Mouse (Mus musculus) left cerebral cortex, postnatal 25 days (tissue): ENCODE data around the gene Egr2. TPM values are rescaled to one million over a fixed set of nuclear protein-coding genes. Genes with fewer than 3 reads are reported as not detected.
A peak's percentile ranks its signal among the peaks of the same experiment; 100 is the strongest.

Source experiments
- DNase-seq, 2 experiments: peaks; one replicate each; pipeline ENCODE4 v3.0.0; 2022; ENCODE audit warnings: low spot score in 2 of 2, mixed read lengths in 1 of 2
- intact Hi-C: fragments of 180-260 bp; cut with DNase I; formaldehyde crosslinking; loops from one replicate; pipeline ENCODE4 v1.15.1; 2025
- total RNA-seq, 2 experiments: library from RNA; stranded (reverse); gene quantifications; 2 replicates each; pipeline ENCODE4 v1.2.3; 2021

Gene Egr2
- total RNA-seq, 2 experiments from 2014 or later: 13.8 to 15.7 TPM

DNA sequence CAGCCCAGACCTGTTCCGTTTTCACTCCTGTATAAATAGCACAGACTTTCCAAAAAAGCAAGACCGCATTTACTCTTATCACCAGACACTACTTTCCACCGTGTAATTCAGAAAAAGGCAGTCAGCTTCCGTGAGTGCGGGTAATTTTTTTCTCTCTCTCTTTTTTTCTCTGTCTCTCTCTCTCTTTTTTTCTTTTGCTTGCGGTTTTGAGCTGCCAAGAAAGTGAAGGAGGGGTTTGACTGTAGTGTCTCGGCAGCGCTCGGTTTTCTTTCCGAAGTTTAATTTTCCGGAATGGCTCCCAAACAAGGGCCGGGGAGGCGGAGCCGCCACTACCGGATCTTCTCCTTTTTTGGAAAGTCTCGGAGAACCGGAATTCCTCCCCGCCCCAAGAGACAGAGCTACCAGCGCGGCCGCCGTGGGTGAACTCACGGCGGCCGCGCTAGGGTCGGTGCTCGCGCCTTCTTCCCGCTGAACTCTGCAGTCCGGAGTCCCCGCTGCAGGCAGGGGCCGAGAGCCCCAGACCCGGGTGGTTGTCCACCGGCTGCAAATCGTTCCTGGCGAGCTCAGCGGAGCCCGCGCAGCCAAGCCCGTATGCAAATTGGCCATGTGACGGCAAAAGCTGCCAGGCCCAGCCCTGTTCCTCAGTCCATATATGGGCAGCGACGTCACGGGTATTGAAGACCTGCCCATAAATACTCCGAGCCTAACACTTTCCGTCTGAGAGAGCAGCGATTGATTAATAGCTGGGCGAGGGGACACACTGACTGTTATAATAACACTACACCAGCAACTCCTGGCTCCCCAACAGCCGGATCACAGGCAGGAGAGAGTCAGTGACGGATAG lies 2.1 kb downstream of the Egr2 start:
- peak; percentile 89 to 96 for DNase-seq
- intact Hi-C loops: loop anchor here (2.0 kb wide), 4 partner anchors 55 to 321 kb away; no protein-coding TSS in a partner anchor

DNA sequence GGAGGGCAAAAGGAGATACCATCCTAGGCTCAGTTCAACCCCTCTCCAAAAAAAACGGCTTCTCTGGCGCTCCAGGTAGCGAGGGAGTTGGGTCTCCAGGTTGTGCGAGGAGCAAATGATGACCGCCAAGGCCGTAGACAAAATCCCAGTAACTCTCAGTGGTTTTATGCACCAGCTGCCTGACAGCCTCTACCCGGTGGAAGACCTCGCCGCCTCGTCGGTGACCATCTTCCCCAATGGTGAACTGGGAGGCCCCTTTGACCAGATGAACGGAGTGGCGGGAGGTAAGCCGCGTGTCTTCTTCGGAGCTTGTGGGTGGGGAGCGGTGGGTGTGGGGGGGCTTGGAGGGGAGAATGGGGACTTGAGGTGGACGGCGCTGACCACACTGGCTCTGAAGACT lies 2.8 kb downstream of the Egr2 start:
- no peak for DNase-seq
- intact Hi-C loops: no loop called here

- intact Hi-C loops: no loop called here
- peak in 1 of 2 experiments; percentile 30 for DNase-seq
Observed at GRCm38 (mm10) chr10:67538585-67539400, 3.5 kb downstream of the Egr2 start.

- no peak for DNase-seq
- intact Hi-C loops: no loop called here
Observed at GRCm38 (mm10) chr10:67539401-67539730, 4.1 kb downstream of the Egr2 start.

- intact Hi-C loops: no loop called here
- DNase-seq: no peak
Observed at GRCm38 (mm10) chr10:67540591-67540990, 5.3 kb downstream of the Egr2 start.

DNA sequence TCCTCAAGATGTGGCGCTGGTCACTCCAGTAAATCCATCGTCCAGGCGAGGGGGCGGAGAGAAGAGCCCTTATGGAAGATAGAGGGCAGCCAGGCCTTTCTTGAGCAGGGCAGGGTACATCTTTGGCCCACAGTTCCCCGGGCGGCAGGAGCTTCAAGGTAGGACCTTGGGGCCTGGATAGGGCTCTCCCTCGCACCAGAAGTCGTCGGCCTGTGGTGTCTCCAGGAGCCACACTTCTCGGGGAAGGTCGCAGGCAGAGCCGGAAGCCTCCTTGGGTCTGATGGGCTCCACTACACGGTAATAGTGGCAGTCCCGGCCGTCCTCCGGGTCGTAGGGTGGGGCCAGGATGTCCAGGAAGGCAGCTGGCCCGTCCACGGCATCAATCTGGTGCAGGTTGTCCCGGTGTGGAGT lies 12.6 kb downstream of the Egr2 start:
- DNase-seq: no peak
- intact Hi-C loops: no loop called here

DNA sequence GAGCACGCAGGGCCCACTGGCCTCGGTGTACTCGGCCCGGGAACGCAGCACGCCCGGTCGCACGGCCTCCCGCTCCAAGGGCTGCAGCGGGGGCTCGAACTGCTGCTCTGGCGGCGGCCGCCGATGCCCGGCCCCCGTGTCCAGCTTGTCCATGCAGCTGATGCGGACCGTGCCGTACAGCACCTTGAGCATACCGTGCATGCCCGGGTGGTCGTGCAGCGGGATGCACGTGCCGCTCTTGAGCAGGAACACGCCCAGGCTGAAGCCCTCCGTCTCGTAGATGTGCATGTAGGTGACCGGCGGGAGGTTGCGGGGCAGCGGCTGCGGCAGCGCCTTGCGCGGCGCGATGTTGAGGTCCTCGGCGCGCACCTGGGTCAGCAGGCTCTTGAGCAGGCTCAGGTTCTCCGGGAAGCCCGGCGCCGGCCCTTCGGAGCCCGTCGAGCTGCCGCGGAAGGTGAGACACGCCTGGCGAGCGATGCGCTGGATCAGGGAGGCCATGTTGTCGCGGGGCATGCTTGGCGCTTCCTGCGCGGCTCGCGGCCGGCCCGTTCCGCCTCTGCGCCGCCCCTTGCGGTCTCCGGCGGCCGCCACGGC lies 13.1 kb downstream of the Egr2 start:
- no peak for DNase-seq
- intact Hi-C loops: no loop called here

DNA sequence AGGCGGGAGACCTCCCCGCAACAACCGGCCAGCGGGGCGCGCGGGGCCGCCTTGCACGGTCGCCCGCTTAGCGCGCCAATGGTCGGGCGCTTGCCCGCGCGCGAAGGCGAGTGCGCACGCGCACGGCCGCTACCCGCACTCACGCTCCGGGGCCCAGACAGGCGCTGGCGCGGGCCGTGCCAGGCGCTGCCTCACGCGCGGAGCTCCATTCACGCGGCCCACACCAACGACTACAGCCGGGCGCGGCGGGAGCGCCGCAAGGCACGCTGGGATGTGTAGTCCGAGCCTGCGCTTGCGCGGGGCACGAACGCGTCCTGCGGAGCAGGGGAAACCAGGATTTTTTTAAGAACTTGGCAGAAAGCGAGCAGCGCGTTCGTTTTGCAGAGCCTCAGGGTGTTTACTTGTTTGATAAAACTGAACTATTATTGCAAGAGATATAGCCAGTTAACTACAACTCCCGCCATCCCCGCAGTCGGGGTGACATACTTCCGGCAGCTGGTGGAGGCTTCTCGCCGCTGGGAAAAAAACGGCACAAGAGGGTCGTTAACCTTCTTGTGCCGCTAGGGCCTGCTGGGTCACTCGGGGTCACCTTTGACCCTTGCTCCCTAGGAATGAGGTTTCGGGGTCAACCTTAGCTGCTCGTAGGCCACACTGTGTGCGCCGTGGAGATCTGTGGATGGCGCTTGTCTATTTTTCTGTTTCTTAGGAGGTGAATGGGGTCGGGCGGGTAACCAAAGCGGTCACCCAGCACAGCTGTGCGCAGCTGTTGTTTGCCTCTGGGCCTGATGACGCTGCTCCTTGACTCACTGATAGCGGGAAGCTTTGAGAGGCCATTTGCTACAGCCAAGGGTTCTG lies 13.8 kb downstream of the Egr2 start, which contains the start of gene Ado:
Ado (minus strand) TSS at position 79 of the 855 bp plus-strand sequence.
- intact Hi-C loops: no loop called here

GRCm38 (mm10) chr10:67558053-67558452 lies 22.8 kb downstream of the Egr2 start:
- intact Hi-C loops: no loop called here
- DNase-seq: peak in 1 of 2 experiments; percentile 47

More for the DNA sequence above, 13.8 kb downstream of the Egr2 start, which contains the start of gene Ado:
- peak; percentile 97 to 98 for DNase-seq

DNA sequence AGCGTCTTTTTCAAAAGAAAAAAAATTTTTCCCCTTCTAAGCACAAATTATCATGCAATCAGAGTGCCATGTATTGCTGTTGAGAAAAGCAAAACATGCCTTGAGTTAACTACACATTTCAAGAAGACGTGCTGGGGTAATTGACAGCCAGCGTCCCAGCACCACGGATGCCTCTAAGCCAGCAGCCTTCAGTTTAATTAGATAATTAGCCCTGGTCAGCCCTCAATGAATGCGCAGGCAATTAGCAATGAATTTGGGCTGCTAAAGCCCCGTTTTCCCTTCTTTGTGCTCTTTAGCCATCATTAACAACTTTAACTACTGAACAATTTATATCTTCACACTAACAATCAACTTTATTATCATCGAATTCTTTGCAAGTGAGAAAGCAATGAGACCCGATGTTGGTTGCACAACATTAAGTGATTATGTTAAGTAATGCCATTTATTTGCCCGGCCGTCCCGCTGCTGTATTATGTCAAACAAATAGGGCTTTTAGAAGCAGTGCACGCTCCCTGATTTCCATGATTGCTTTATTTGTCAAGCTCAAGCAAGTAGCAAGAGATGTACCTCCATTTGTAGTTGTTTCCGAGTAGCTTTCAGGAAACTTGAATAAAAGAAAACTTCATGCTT lies 24.6 kb downstream of the Egr2 start:
- DNase-seq: no peak
- intact Hi-C loops: no loop called here

DNA sequence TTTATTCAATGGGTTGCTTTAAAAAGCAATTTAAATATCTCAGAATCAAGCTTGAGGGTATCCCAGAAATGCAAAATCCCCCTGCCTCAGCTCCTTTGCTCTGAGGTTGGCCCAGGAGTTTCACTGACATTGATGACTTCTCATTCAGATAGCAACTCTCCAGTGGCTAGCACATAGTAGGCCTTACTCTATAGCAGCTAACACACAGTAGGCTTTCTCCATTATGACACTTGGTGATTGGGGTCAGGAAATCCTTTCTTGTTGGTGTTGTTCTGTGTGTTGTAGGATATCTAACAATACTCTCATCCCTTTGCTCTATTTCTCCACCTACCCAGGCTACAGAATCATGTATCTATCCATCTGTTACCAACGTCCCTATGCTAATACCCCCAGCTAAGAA lies 25.9 kb downstream of the Egr2 start:
- intact Hi-C loops: no loop called here
- no peak for DNase-seq

DNA sequence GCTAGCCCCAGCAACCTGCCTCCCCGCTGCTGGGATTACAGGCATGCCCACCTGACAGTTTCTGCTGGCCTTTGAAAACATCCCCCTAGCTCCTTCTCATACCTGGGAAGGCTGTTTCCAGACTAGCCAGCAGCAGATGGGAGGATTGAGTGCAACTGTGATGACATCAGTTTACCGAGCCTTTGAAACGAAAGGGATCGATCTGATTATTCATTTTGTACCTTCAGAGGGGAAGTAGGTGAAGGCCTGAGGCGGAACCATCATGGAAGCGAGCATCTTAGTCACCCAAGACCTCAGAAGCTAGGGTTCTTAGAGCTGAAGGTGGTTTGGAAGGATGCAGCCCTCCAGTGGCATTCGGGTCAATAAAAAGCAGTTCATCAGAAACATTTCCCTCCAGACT lies 29.2 kb downstream of the Egr2 start:
- no peak for DNase-seq
- intact Hi-C loops: no loop called here

GRCm38 (mm10) chr10:67566104-67566503 lies 30.8 kb downstream of the Egr2 start:
- intact Hi-C loops: no loop called here
- DNase-seq: no peak

DNA sequence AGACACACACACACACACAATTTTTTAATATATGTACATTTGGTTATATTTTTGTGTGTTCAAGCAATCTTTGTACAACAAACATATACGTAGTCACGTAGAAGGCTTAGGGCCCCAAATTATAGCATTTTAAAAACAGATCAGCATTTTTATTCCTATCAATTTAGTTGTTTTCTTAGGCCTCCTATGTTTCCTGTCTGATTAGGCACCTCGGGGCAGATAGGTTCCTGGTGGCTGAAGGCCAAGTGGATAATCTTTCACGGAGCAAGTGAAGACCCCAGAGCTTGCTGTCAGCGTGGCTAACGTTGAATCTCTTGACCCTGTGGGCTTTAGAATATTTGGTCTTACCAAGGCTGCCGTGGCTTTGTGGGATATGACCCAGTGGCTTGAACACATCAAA lies 34.3 kb downstream of the Egr2 start:
- DNase-seq: no peak
- intact Hi-C loops: no loop called here

GRCm38 (mm10) chr10:67571443-67571842 lies 36.2 kb downstream of the Egr2 start:
- DNase-seq: no peak
- intact Hi-C loops: no loop called here

- DNase-seq: no peak
- intact Hi-C loops: no loop called here
Observed at GRCm38 (mm10) chr10:67573310-67573709, 38.0 kb downstream of the Egr2 start.

DNA sequence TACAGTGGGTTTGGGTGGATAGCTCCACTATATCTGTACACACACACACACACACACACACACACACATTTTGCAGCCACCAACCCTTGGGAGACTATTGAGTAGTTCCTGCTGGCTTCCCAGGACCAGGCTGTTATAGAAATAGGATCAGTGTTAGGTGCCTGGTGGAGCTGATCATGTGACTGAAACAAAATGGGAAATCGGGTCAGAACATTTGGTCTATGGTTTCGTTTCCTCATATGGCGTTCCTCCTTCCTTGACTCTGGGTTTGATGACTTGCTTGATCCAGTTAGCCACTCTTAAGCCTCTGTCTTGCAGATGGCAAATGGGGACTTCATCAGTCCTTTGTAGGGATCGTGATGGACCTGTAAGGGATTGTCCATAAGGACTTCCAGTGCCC lies 44.6 kb downstream of the Egr2 start:
- intact Hi-C loops: no loop called here

GRCm38 (mm10) chr10:67581698-67582285 lies 46.5 kb downstream of the Egr2 start:
- intact Hi-C loops: no loop called here
- no peak for DNase-seq

More for the DNA sequence above, 44.6 kb downstream of the Egr2 start:
- DNase-seq: no peak
